Mouse (Mus musculus): ENCODE measurements around the gene Birc6.

The Birc6 gene

DNA sequence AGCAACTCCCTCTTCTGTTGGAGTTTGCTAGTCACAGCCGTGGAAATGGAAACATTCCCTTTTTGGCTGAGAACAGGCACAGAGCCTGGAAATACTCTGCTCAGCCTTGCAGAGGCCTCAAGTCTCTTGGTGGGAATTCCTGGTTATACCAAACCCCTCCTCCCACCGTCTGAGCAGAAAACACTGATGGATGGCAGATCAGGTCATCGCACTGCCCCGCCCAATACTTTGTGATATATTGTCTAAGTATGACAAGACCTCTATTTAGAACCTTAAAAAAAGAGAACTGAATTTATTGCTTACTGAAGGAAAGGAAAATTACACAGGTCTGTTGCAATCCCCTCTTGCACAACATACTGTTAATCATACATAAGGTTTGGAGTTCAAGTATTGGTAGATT lies 182.6 kb downstream of the Birc6 start:
- DNase-seq (ENCODE audit: low spot score): no peak

DNA sequence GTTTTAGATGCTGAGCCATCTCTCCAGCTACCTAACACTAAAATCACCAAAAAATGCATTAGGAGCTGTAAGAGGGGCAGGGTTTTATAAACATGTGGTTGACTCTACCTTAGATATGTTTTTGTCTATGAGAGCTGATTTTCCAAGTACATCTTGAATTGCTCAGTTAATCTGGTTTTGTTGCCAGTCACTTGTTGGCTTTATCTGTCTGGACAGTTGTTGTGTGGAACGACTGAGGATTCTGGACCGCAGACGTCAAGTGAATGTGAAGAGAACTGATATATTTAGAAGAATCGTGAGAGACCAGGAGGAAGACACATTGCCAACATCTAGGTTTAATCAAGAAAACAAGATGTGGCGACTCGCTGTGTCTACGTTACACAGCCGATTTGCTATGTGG lies 183.5 kb downstream of the Birc6 start:
- no peak for DNase-seq (ENCODE audit: low spot score)

DNA sequence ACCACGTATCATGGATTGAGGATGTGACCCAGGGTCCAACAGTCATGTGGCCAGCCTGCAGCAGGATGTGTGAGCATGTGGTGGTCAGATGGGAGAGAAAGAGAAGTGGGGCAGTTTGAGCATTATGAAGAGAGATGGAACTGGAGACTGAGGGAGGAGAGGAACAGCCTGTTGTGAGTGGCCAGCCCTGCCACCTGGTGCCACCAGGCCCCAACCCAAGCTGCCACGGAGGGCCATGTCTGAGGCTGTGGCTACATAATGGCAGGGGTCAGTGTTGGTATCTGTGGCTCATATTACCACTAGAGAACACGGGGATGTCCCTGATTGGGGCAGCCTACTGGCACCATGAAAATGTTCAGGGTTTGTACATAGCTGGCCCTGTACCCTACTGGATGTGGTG lies 187.0 kb downstream of the Birc6 start:
- DNase-seq (ENCODE audit: low spot score): no peak

DNA sequence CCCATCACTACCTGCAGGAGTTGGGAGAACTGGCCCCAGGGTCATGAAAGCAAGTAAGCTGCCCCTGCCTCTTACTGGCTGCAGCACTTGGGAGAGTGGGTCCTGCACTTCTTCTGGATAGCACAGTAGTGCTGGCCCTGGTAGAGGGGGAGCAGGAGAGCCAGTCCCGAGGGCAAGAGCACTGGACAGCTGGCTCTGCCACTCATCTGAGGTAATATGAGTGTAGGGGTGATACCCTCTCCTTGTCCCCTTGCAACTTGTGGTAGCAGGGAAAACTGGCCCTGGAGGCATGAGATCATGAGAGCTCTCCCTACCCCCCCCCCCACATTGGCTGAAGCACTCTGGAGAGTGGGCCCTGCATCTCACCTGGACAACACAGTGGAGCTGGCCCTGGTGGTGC lies 187.6 kb downstream of the Birc6 start:
- no peak for DNase-seq (ENCODE audit: low spot score)

DNA sequence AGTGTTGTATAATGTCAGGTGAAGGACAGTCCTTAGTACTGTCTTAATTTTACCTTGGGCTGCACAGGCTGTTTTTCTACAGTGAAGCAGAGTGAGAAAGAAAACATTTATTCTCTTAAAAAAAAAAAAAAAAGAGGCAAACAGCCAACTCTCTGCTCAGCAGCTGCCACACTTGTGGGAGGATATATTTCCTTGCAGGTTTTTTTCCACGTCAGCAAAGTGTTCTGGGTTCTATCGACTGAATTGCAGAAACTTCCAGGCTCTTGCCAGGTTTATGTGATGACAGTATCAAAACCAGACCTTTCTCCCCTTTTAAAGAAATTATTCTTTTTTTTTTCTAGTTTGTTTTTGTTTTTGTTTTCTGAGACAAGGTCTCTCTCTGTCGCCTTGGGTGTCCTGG lies 188.5 kb downstream of the Birc6 start:
- DNase-seq (ENCODE audit: low spot score): no peak

DNA sequence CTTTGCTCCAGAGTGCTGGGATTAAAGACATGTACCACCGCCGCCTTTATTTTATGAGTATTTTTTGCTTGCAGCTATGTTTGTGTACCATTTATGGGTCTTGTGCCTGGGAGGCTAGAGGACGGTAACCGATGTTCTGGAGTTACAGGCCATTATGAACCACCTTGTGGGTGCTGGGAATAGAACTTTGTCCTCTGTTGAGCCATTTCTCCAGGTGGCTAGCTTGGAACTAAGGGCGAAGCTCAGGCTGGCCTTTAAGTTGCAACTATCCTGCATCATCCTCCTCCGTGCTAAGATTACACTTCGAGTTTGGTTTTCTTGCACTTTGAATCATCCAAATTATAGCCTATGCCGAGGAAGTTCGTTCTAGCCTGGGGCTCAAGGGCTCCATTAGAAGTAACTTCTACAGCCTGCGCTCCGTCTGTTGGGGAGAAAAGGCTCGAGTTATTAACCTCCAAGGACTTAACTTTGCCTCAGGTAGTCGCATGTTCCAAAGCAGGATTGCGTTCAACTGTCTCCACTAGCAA lies 189.1 kb downstream of the Birc6 start:
- DNase-seq (ENCODE audit: low spot score): no peak

DNA sequence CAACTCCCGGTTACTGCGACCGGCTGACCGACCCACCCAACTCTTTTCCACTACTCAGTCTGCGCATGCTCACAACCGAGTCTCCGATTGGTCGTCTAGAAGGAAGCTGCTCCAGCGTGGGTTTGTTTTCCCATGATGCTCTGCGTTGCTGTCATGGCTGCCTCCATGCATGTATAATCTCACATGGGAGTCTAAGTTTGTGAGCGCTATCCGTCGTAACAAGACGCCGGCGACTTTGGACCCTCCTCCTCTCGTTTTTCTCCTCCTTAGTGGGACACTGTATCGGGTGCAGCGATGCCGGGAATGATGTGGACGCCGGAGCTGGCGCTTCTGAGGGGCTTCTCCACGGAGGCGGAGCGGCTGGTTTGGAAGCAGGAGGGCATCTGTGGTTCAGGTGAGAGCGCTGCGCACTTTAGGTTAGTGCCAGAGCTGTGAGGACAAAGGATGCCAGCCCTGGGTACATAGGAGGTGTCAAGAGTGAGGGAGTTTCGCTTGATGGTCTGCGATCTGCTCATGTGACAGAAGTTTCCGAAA lies 189.6 kb downstream of the Birc6 start, which contains the start of gene Ttc27:
Ttc27 (plus strand) TSS at position 115 of the 534 bp plus-strand sequence.
- DNase-seq (ENCODE audit: low spot score): peak; percentile 99

DNA sequence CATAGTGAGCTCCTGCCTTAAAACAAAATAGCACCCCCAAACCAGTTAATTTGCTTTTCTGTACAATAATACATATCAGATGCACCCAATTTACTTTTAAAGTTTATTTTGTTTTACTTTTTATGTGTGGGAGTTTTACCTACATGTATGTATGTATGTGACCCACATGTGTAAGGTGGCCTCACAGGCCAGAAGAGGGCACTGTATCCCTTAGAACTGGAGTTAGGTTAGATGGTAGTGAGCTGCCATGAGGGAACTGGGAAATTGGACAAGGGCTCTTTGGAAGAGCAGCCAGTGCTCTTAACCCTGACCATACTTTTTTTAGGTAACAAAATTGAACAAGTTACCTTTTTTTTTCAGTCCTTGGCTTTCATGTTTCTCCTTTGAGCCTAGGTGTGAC lies 204.8 kb downstream of the Birc6 start:
- peak; percentile 47 for DNase-seq (ENCODE audit: low spot score)

DNA sequence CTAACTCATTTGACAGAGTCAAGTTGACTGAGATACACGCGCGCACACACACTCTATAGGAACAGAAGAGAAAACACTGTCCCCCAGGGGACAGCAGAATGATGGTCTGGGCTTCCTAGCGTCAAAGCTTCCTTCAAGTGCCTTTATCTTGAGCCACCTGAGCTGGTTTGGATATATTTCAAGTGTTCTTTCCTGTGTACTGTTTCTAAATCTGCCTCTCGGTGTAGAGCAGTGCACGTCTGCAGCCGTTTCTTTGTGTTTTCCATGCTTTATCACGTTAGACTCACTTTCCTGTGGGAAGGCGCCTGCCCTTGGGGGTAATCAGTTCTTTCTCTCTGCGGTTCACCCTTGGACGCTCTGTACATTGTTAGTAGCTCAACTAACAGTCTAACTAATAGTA lies 207.3 kb downstream of the Birc6 start:
- no peak for DNase-seq (ENCODE audit: low spot score)

DNA sequence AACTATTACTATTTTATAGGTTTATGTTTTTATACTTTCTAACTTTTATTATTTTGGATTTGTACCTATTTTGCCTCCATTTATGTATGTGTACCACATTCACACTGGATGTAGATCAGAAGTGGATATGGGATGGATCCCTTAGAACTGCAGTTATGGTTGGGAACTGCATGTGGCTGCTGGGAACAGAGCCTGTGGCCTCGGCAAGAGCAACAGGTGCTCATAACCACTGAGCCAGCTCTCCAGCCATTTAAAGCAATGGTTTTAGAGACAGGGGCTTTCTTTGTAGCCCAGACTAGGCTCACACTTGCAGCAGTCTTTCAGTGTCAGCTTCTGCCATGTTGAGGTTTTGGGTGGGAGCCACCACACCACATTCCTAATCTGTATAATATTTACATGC lies 221.6 kb downstream of the Birc6 start:
- no peak for DNase-seq (ENCODE audit: low spot score)

DNA sequence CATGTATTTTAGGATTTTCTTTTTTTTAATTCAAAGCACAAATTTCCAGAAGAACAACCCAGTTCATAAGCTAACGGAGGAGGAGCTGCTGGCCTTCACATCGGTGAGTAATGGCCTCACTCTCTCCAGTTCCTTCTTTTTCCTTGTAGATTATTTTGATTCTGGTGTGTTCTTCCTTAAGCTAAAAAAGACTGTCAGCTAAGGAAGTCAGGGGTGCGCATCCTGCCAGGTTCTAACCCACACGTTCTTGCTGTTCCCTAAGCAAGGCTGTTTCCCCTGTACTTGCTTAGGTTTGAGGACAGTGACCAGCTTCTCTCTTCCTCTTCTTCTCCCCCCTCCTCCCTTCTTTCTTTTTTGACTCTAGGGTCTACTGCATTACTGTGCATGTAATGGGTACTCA lies 222.9 kb downstream of the Birc6 start:
- no peak for DNase-seq (ENCODE audit: low spot score)

Data from embryo, embryonic 10 days (tissue).